Mouse (Mus musculus): Measurements from ENCODE around the gene Nfia. TPM values are rescaled to one million over a fixed set of nuclear protein-coding genes. Genes with fewer than 3 reads are reported as not detected.

Nfia gene
- polyA plus RNA-seq, 1 experiment from 2014 or later: 9.9 TPM

GRCm38 (mm10) chr4:97819101-97819500 lies 46.6 kb downstream of the Nfia start:
- H3K4me2 ChIP-seq (ENCODE audit: low read depth, low read length): no peak overlapping the region

GRCm38 (mm10) chr4:97820474-97821259 lies 48.1 kb downstream of the Nfia start:
- no peaks in the 10 kb centered on the region for H3K9me3 ChIP-seq (ENCODE audit: low read length)
- H3K4me3 ChIP-seq (ENCODE audit: low read depth, low read length): no peak overlapping the region
- WGBS (ENCODE audit: insufficient replicate concordance): 53% methylated on average over 4 of the region's 4 CpGs
- no peaks in the 10 kb centered on the region for H3K36me3 ChIP-seq (replicated peaks; ENCODE audit: insufficient read depth, low read length)
- H3K9ac ChIP-seq (replicated peaks): no peak overlapping the region
- H3K27ac ChIP-seq (ENCODE audit: low read depth): peak overlapping the region; percentile 89
- H3K4me1 ChIP-seq (ENCODE audit: insufficient read depth): peaks cover 23% of the 10 kb centered on the region
- ATAC-seq (peak; percentile 93), DNase-seq (no peak)
- H3K27me3 ChIP-seq (ENCODE audit: insufficient read depth, low read length): no peaks in the 10 kb centered on the region
- no peak overlapping the region for H3K4me2 ChIP-seq (ENCODE audit: low read depth, low read length)
- TF ChIP-seq EP300 (IDR thresholded peaks at IDR 0.05; ENCODE audit: low read depth) (peak; percentile 84), CTCF (IDR thresholded peaks at IDR 0.05; ENCODE audit: low read depth) (no peak)

More at GRCm38 (mm10) chr4:97819101-97819500, 46.6 kb downstream of the Nfia start:
- Histone ChIP-seq H3K36me3 (replicated peaks; ENCODE audit: insufficient read depth, low read length) (no peaks in the 10 kb centered on the region), H3K9ac (replicated peaks) (no peak overlapping the region), H3K9me3 (ENCODE audit: low read length) (no peaks in the 10 kb centered on the region), H3K27me3 (ENCODE audit: insufficient read depth, low read length) (no peaks in the 10 kb centered on the region), H3K4me1 (ENCODE audit: insufficient read depth) (peaks cover 21% of the 10 kb centered on the region), H3K4me3 (ENCODE audit: low read depth, low read length) (no peak overlapping the region), H3K27ac (ENCODE audit: low read depth) (no peak overlapping the region)
- no peak for ATAC-seq
- TF ChIP-seq EP300 (IDR thresholded peaks at IDR 0.05; ENCODE audit: low read depth) (no peak), CTCF (IDR thresholded peaks at IDR 0.05; ENCODE audit: low read depth) (no peak)
- DNase-seq: no peak
- 84% methylated on average over 8 of the region's 8 CpGs for WGBS (ENCODE audit: insufficient replicate concordance)

GRCm38 (mm10) chr4:97821556-97822251 lies 49.2 kb downstream of the Nfia start:
- DNase-seq (no peak), ATAC-seq (no peak)
- Histone ChIP-seq H3K4me2 (ENCODE audit: low read depth, low read length) (no peak overlapping the region), H3K27me3 (ENCODE audit: insufficient read depth, low read length) (no peaks in the 10 kb centered on the region), H3K27ac (ENCODE audit: low read depth) (peak overlapping the region; percentile 80), H3K9ac (replicated peaks) (no peak overlapping the region), H3K9me3 (ENCODE audit: low read length) (no peaks in the 10 kb centered on the region), H3K36me3 (replicated peaks; ENCODE audit: insufficient read depth, low read length) (no peaks in the 10 kb centered on the region), H3K4me3 (ENCODE audit: low read depth, low read length) (no peak overlapping the region), H3K4me1 (ENCODE audit: insufficient read depth) (peaks cover 23% of the 10 kb centered on the region)
- WGBS (ENCODE audit: insufficient replicate concordance): 63% methylated on average over 4 of the region's 4 CpGs
- TF ChIP-seq CTCF (IDR thresholded peaks at IDR 0.05; ENCODE audit: low read depth) (no peak), EP300 (IDR thresholded peaks at IDR 0.05; ENCODE audit: low read depth) (no peak)

- Histone ChIP-seq H3K36me3 (replicated peaks; ENCODE audit: insufficient read depth, low read length) (no peaks in the 10 kb centered on the region), H3K27me3 (ENCODE audit: insufficient read depth, low read length) (no peaks in the 10 kb centered on the region), H3K9me3 (ENCODE audit: low read length) (no peaks in the 10 kb centered on the region), H3K27ac (ENCODE audit: low read depth) (no peak overlapping the region), H3K4me3 (ENCODE audit: low read depth, low read length) (no peak overlapping the region), H3K9ac (replicated peaks) (no peak overlapping the region), H3K4me2 (ENCODE audit: low read depth, low read length) (no peak overlapping the region), H3K4me1 (ENCODE audit: insufficient read depth) (peaks cover 20% of the 10 kb centered on the region)
- no peak for DNase-seq
- 76% methylated on average over 6 of the region's 6 CpGs for WGBS (ENCODE audit: insufficient replicate concordance)
- ATAC-seq: no peak
- TF ChIP-seq EP300 (IDR thresholded peaks at IDR 0.05; ENCODE audit: low read depth): no peak
Observed at GRCm38 (mm10) chr4:97823512-97823911, 51.0 kb downstream of the Nfia start.

- Histone ChIP-seq H3K4me3 (ENCODE audit: low read depth, low read length) (no peak overlapping the region), H3K4me1 (ENCODE audit: insufficient read depth) (peaks cover 21% of the 10 kb centered on the region), H3K9ac (replicated peaks) (no peak overlapping the region), H3K27ac (ENCODE audit: low read depth) (no peak overlapping the region), H3K4me2 (ENCODE audit: low read depth, low read length) (no peak overlapping the region), H3K27me3 (ENCODE audit: insufficient read depth, low read length) (no peaks in the 10 kb centered on the region), H3K9me3 (ENCODE audit: low read length) (no peaks in the 10 kb centered on the region), H3K36me3 (replicated peaks; ENCODE audit: insufficient read depth, low read length) (no peaks in the 10 kb centered on the region)
- 74% methylated on average over 4 of the region's 4 CpGs for WGBS (ENCODE audit: insufficient replicate concordance)
- no peak for TF ChIP-seq EP300 (IDR thresholded peaks at IDR 0.05; ENCODE audit: low read depth)
- no peak for TF ChIP-seq CTCF (IDR thresholded peaks at IDR 0.05; ENCODE audit: low read depth)
- no peak for ATAC-seq
- no peak for DNase-seq
Observed at GRCm38 (mm10) chr4:97824451-97824850, 51.9 kb downstream of the Nfia start.

- 77% methylated on average over 4 of the region's 4 CpGs for WGBS (ENCODE audit: insufficient replicate concordance)
- H3K36me3 ChIP-seq (replicated peaks; ENCODE audit: insufficient read depth, low read length): no peaks in the 10 kb centered on the region
- H3K4me1 ChIP-seq (ENCODE audit: insufficient read depth): peaks cover 26% of the 10 kb centered on the region
- H3K9ac ChIP-seq (replicated peaks): no peak overlapping the region
- H3K4me3 ChIP-seq (ENCODE audit: low read depth, low read length): no peak overlapping the region
- no peaks in the 10 kb centered on the region for H3K9me3 ChIP-seq (ENCODE audit: low read length)
- ATAC-seq (no peak), DNase-seq (no peak)
- no peaks in the 10 kb centered on the region for H3K27me3 ChIP-seq (ENCODE audit: insufficient read depth, low read length)
- H3K27ac ChIP-seq (ENCODE audit: low read depth): no peak overlapping the region
- TF ChIP-seq CTCF (IDR thresholded peaks at IDR 0.05; ENCODE audit: low read depth) (no peak), EP300 (IDR thresholded peaks at IDR 0.05; ENCODE audit: low read depth) (no peak)
- H3K4me2 ChIP-seq (ENCODE audit: low read depth, low read length): no peak overlapping the region
Observed at GRCm38 (mm10) chr4:97825432-97825831, 52.9 kb downstream of the Nfia start.
